Mouse (Mus musculus) embryonic facial prominence, embryonic 13.5 days (tissue): ENCODE measurements around the gene Psmd3. TPM values are rescaled to one million over a fixed set of nuclear protein-coding genes. Genes with fewer than 3 reads are reported as not detected.

Experiments used
- polyA plus RNA-seq: library from polyadenylated mRNA; unstranded; fragments of >200 nt; fragmentation: Nextera tagmentation; extraction: Ambion mirVana; gene quantifications from 2 replicates; pipeline ENCODE4 v1.2.1, GENCODE M21; 2015

Psmd3 gene
- polyA plus RNA-seq, 1 experiment from 2014 or later = 207 TPM

Other genes starting within 250 kb of the Psmd3 start
- 78.0 and 90.7 TPM in 2 replicates for gene Mien1, start 243.6 kb upstream of the Psmd3 start, polyA plus RNA-seq
- gene Grb7, start 236.2 kb upstream of the Psmd3 start, polyA plus RNA-seq = 12.4 and 12.5 TPM in 2 replicates
- 0.27 and 0.58 TPM in 2 replicates for gene Ikzf3, start 136.5 kb upstream of the Psmd3 start, polyA plus RNA-seq
- gene Zpbp2, start 131.5 kb upstream of the Psmd3 start, polyA plus RNA-seq = not detected in 2 replicates
- gene Ormdl3, start 95.2 kb upstream of the Psmd3 start, polyA plus RNA-seq = 69.4 and 71.9 TPM in 2 replicates
- not detected in 2 replicates for gene Lrrc3c, start 84.3 kb upstream of the Psmd3 start, polyA plus RNA-seq
- gene Gm12355, start 56.9 kb upstream of the Psmd3 start, polyA plus RNA-seq = 0.80 and 4.0 TPM in 2 replicates
- not detected in 2 replicates for gene Gsdma3, start 56.2 kb upstream of the Psmd3 start, polyA plus RNA-seq
- not detected in 2 replicates for gene Gsdma2, start 35.8 kb upstream of the Psmd3 start, polyA plus RNA-seq
- 0.28 and 0.48 TPM in 2 replicates for gene Gsdma, start 18.2 kb upstream of the Psmd3 start, polyA plus RNA-seq
- gene Csf3, start 18.7 kb downstream of the Psmd3 start, polyA plus RNA-seq = not detected in 2 replicates
- 63.8 and 65.0 TPM in 2 replicates for gene Med24, start 46.9 kb downstream of the Psmd3 start, polyA plus RNA-seq
- 46.5 and 47.3 TPM in 2 replicates for gene Thra, start 58.1 kb downstream of the Psmd3 start, polyA plus RNA-seq
- 1.4 and 1.5 TPM in 2 replicates for gene Nr1d1, start 92.8 kb downstream of the Psmd3 start, polyA plus RNA-seq
- 31.5 and 33.0 TPM in 2 replicates for gene Msl1, start 113.0 kb downstream of the Psmd3 start, polyA plus RNA-seq
- 39.0 and 40.3 TPM in 2 replicates for gene Casc3, start 122.4 kb downstream of the Psmd3 start, polyA plus RNA-seq
- 3.9 and 4.7 TPM in 2 replicates for gene Rapgefl1, start 154.2 kb downstream of the Psmd3 start, polyA plus RNA-seq
- 6.3 and 6.8 TPM in 2 replicates for gene Wipf2, start 181.1 kb downstream of the Psmd3 start, polyA plus RNA-seq
- 26.9 and 31.5 TPM in 2 replicates for gene Cdc6, start 225.2 kb downstream of the Psmd3 start, polyA plus RNA-seq
- gene Rara, start 245.3 kb downstream of the Psmd3 start, polyA plus RNA-seq = 39.4 and 44.7 TPM in 2 replicates